ENCODE assay signal across 8 mouse cellular contexts in genomic region chr12:69724711-69725460, GRCm38 (mm10). TPM values are rescaled to one million over a fixed set of nuclear protein-coding genes. Genes with fewer than 3 reads are reported as not detected.
DNase-seq lines count a peak whose midpoint lies in the region; ATAC-seq and TF ChIP-seq lines count a peak whose summit lies in the region.

L2hgdh (minus strand) TSS chr12:69724873.
Atp5s (plus strand) TSS chr12:69724950.

- no peak for TF ChIP-seq EP300 in ES-Bruce4 (IDR thresholded peaks at IDR 0.05; ENCODE audit: insufficient read depth, low read depth, low read length)
- TF ChIP-seq EP300 in liver, postnatal 0 days (IDR thresholded peaks at IDR 0.05; ENCODE audit: low read depth) = no peak

- TF ChIP-seq POLR2A in ES-Bruce4 (IDR thresholded peaks at IDR 0.05; ENCODE audit: insufficient read depth, low read length) = peak; percentile 94

- H3K4me2 ChIP-seq in forebrain, embryonic 13.5 days = peak within 1 kb of the TSS; percentile 82
- H3K4me2 ChIP-seq in liver, postnatal 0 days (ENCODE audit: low read depth, low read length) = peak within 1 kb of the TSS; percentile 96
- H3K4me2 ChIP-seq in neural tube, embryonic 14.5 days (ENCODE audit: low read depth, low read length) = peak within 1 kb of the TSS; percentile 72

- ATAC-seq in cerebellum, adult (ENCODE audit: insufficient number of reproducible peaks, low FRiP score, low TSS enrichment) = peak; percentile 95
- ATAC-seq in forebrain, embryonic 13.5 days = peak; percentile 97
- peak; percentile 91 for ATAC-seq in liver, postnatal 0 days
- ATAC-seq in neural tube, embryonic 14.5 days (ENCODE audit: low read depth) = peak; percentile 97

- no peak for TF ChIP-seq CTCF in ES-Bruce4 (IDR thresholded peaks at IDR 0.05; ENCODE audit: low read depth, low read length)
- 0 out of 2 replicates have a peak, but pooled peaks have one; percentile 8 for TF ChIP-seq CTCF in liver, postnatal 0 days (IDR thresholded peaks at IDR 0.05; ENCODE audit: low read depth)

- no peaks in the 10 kb centered on the region for H3K27me3 ChIP-seq in ES-Bruce4 (ENCODE audit: control insufficient read depth, insufficient read depth, low read length, poor library complexity, severe bottlenecking)
- H3K27me3 ChIP-seq in forebrain, embryonic 13.5 days = no peaks in the 10 kb centered on the region
- no peaks in the 10 kb centered on the region for H3K27me3 ChIP-seq in liver, postnatal 0 days (ENCODE audit: insufficient read depth, low read length)
- H3K27me3 ChIP-seq in neural tube, embryonic 14.5 days (ENCODE audit: control insufficient read depth, insufficient read depth, low read length) = no peaks in the 10 kb centered on the region

- WGBS in forebrain, embryonic 13.5 days = under 1% methylated on average over 60 of the region's 60 CpGs
- WGBS in large intestine, adult 2 months = under 1% methylated on average over 60 of the region's 60 CpGs
- WGBS in liver, postnatal 0 days (ENCODE audit: insufficient replicate concordance) = under 1% methylated on average over 59 of the region's 60 CpGs
- WGBS in neural tube, embryonic 14.5 days = under 1% methylated on average over 60 of the region's 60 CpGs

- peak within 1 kb of the TSS; percentile 68 for H3K9ac ChIP-seq in ES-Bruce4 (ENCODE audit: low read depth, poor library complexity, severe bottlenecking)
- H3K9ac ChIP-seq in forebrain, embryonic 13.5 days = peak within 1 kb of the TSS; percentile 75
- peak within 1 kb of the TSS; percentile 81 for H3K9ac ChIP-seq in liver, postnatal 0 days (replicated peaks)
- H3K9ac ChIP-seq in neural tube, embryonic 14.5 days (replicated peaks; ENCODE audit: low read depth, low read length) = peak within 1 kb of the TSS; percentile 65

- intact Hi-C loops in heart, postnatal 10 days (cut with DNase I) = no loop called here

- peaks cover 12% of the 10 kb centered on the region for H3K36me3 ChIP-seq in ES-Bruce4 (ENCODE audit: control insufficient read depth, insufficient read depth, low read length, poor library complexity, severe bottlenecking)
- H3K36me3 ChIP-seq in forebrain, embryonic 13.5 days (ENCODE audit: poor library complexity, severe bottlenecking) = peaks cover 12% of the 10 kb centered on the region
- H3K36me3 ChIP-seq in liver, postnatal 0 days (replicated peaks; ENCODE audit: insufficient read depth, low read length) = 0 out of 2 replicates have a peak, but pooled peaks cover 5% of the 10 kb centered on the region
- no peaks in the 10 kb centered on the region for H3K36me3 ChIP-seq in neural tube, embryonic 14.5 days (ENCODE audit: control insufficient read depth, insufficient read depth, low read length)

- peak; percentile 98 for DNase-seq in heart, postnatal 10 days
- peak; percentile 92 for DNase-seq in large intestine, adult 2 months (ENCODE audit: low read depth, low spot score)
- peak; percentile 99 for DNase-seq in liver, postnatal 0 days
- DNase-seq in testis, postnatal 10 days (ENCODE audit: low spot score) = peak; percentile 98

- H3K4me3 ChIP-seq in ES-Bruce4 (ENCODE audit: low read depth, low read length) = peak within 1 kb of the TSS; percentile 89
- peak within 1 kb of the TSS; percentile 75 for H3K4me3 ChIP-seq in forebrain, embryonic 13.5 days
- peak within 1 kb of the TSS; percentile 68 for H3K4me3 ChIP-seq in liver, postnatal 0 days (ENCODE audit: low read depth, low read length)
- peak within 1 kb of the TSS; percentile 78 for H3K4me3 ChIP-seq in neural tube, embryonic 14.5 days (ENCODE audit: low read depth, low read length)

- peaks cover 3% of the 10 kb centered on the region for H3K4me1 ChIP-seq in ES-Bruce4 (ENCODE audit: control insufficient read depth, insufficient read depth, low read length)
- H3K4me1 ChIP-seq in forebrain, embryonic 13.5 days = peaks cover 18% of the 10 kb centered on the region
- H3K4me1 ChIP-seq in liver, postnatal 0 days (ENCODE audit: insufficient read depth) = peaks cover 15% of the 10 kb centered on the region
- peaks cover 7% of the 10 kb centered on the region; the same call in 1 of the 2 replicates for H3K4me1 ChIP-seq in neural tube, embryonic 14.5 days (ENCODE audit: control insufficient read depth, insufficient read depth, low read length)

- H3K27ac ChIP-seq in ES-Bruce4 (ENCODE audit: insufficient read depth, low read length) = peak within 1 kb of the TSS; percentile 23
- peak within 1 kb of the TSS; percentile 67 for H3K27ac ChIP-seq in forebrain, embryonic 13.5 days
- peak within 1 kb of the TSS; percentile 99 for H3K27ac ChIP-seq in liver, postnatal 0 days (ENCODE audit: low read depth)
- H3K27ac ChIP-seq in neural tube, embryonic 14.5 days (ENCODE audit: low read depth, low read length) = peak within 1 kb of the TSS; percentile 67

- peaks cover 21% of the 10 kb centered on the region for H3K9me3 ChIP-seq in ES-Bruce4 (replicated peaks; ENCODE audit: control insufficient read depth, insufficient read depth, low read length, poor library complexity, severe bottlenecking)
- peaks cover under 1% of the 10 kb centered on the region for H3K9me3 ChIP-seq in forebrain, embryonic 13.5 days (replicated peaks)
- no peaks in the 10 kb centered on the region for H3K9me3 ChIP-seq in liver, postnatal 0 days (ENCODE audit: low read length)
- H3K9me3 ChIP-seq in neural tube, embryonic 14.5 days (ENCODE audit: control insufficient read depth, low read length) = no peaks in the 10 kb centered on the region

RNA-seq across cellular contexts. Expression of gene L2hgdh, which starts in this region (rescaled TPM):
- 25.6 and 26.2 TPM in 2 replicates for polyA plus RNA-seq in ES-Bruce4 (2011; ENCODE audit: insufficient read depth, insufficient read length, low read depth, missing spikeins)
- polyA plus RNA-seq in forebrain, embryonic 13.5 days (2015; fragmentation: Nextera tagmentation; extraction: Ambion mirVana) = 13.0 and 14.4 TPM in 2 replicates
- 10 to 100 TPM; 25.6 to 31.4 TPM for total RNA-seq in heart, postnatal 10 days (2021)
- 5.7 and 8.7 TPM in 2 replicates for polyA plus RNA-seq in large intestine, adult 2 months (2012; rRNA removed)
- 10.4 and 10.5 TPM in 2 replicates for polyA plus RNA-seq in liver, postnatal 0 days (2015; fragmentation: Nextera tagmentation; extraction: Ambion mirVana)
- 10.4 and 11.4 TPM in 2 replicates for polyA plus RNA-seq in neural tube, embryonic 14.5 days (2014; fragmentation: Nextera tagmentation; extraction: Ambion mirVana)

RNA-seq across cellular contexts. Expression of gene Atp5s, which starts in this region (rescaled TPM):
- polyA plus RNA-seq in ES-Bruce4 (2011; ENCODE audit: insufficient read depth, insufficient read length, low read depth, missing spikeins) = 28.4 and 30.4 TPM in 2 replicates
- 19.5 and 26.5 TPM in 2 replicates for polyA plus RNA-seq in forebrain, embryonic 13.5 days (2015; fragmentation: Nextera tagmentation; extraction: Ambion mirVana)
- 10 to 100 TPM; 18.7 to 21.3 TPM for total RNA-seq in heart, postnatal 10 days (2021)
- 9.4 and 15.4 TPM in 2 replicates for polyA plus RNA-seq in large intestine, adult 2 months (2012; rRNA removed)
- 18.3 and 20.3 TPM in 2 replicates for polyA plus RNA-seq in liver, postnatal 0 days (2015; fragmentation: Nextera tagmentation; extraction: Ambion mirVana)
- 37.3 and 44.9 TPM in 2 replicates for polyA plus RNA-seq in neural tube, embryonic 14.5 days (2014; fragmentation: Nextera tagmentation; extraction: Ambion mirVana)

Comparison
In these comparisons a context has a peak if more than half of its experiments do, and no peak if none do; other contexts are left out.
1. Peak in every context shown above with its lines: DNase-seq, ATAC-seq, H3K4me3 ChIP-seq and H3K27ac ChIP-seq.
2. H3K27ac ChIP-seq: peak in every context shown above with its lines; median percentile 99 in liver, postnatal 0 days; 67 in forebrain, embryonic 13.5 days; 67 in neural tube, embryonic 14.5 days; 23 in ES-Bruce4.